Mouse (Mus musculus) testis, postnatal 10 days (tissue): ENCODE results near the gene Gm14685.
"Not testable (repeated sequence)": the region's sequence is repeated elsewhere in the genome, so short reads cannot be mapped to it uniquely, and the experiment has no call there.

Experiments
- DNase-seq: peaks from one replicate; pipeline ENCODE4 v3.0.0; 2021; ENCODE audit warnings: low spot score

Gm14685 gene

GRCm38 (mm10) chrX:73116747-73117146 is at the start of gene Gm14685:
Gene Gm14685, plus strand, starts transcription at chrX:73117047.
- DNase-seq: not testable (repeated sequence)

DNA sequence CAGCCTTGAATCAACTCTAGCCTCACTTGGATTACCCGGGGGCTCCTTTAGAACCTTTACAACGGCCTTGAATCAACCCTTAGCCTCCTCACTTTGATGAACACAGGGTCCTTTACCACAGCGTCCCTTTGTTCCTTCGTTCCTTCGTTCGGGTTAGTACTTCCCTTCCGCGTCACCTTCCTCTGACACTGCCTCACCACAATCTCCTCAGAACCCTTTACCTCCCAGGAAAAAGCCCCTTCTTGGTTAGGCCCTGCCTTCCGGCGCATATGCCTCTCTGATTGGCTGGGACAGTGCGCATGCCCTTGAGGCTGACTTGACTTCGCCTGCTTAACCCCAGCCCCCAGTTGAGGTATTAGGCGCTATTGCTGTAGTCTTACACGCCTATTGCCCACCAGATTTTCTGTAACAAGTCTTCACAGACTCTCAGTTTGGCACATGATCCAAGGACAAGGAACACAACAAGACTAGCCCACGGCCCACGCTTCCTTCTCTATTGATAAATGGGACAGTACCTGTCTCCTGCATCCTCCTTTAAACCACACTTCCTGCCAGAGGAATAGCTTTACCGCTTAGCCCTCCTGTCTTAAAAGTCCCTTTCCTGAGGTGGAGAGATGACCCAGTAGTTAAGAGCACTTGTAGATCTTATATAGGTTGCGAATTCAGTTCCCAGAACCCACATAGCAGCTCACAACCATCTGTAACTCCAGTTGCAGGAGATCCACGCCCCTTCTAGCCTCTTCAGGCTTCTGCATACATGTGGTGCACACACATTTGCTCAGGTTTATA is 34.4 kb upstream of the Gm14685 start, which contains the start of gene Xlr4a:
TSS of gene Xlr4a (minus strand) at position 212 of the 789 bp plus-strand sequence.
- DNase-seq: not testable (repeated sequence)

GRCm38 (mm10) chrX:73096941-73097508 is 19.8 kb upstream of the Gm14685 start, which contains the start of gene Xlr3a:
Gene Xlr3a, minus strand, starts transcription at chrX:73097095.
- peak; percentile 35 for DNase-seq

- DNase-seq: not testable (repeated sequence)
Measured at GRCm38 (mm10) chrX:73122859-73123829, 6.3 kb downstream of the Gm14685 start.

- not testable (repeated sequence) for DNase-seq
Measured at GRCm38 (mm10) chrX:73143218-73143618, 26.4 kb downstream of the Gm14685 start.

GRCm38 (mm10) chrX:73148496-73148895 is 31.6 kb downstream of the Gm14685 start, which contains the start of gene Xlr5b:
Gene Xlr5b, plus strand, starts transcription at chrX:73148796.
- not testable (repeated sequence) for DNase-seq

GRCm38 (mm10) chrX:73149350-73149749 is 32.5 kb downstream of the Gm14685 start, which contains the start of gene DXBay18:
Gene DXBay18, minus strand, starts transcription at chrX:73149450.
- DNase-seq: not testable (repeated sequence)

DNA sequence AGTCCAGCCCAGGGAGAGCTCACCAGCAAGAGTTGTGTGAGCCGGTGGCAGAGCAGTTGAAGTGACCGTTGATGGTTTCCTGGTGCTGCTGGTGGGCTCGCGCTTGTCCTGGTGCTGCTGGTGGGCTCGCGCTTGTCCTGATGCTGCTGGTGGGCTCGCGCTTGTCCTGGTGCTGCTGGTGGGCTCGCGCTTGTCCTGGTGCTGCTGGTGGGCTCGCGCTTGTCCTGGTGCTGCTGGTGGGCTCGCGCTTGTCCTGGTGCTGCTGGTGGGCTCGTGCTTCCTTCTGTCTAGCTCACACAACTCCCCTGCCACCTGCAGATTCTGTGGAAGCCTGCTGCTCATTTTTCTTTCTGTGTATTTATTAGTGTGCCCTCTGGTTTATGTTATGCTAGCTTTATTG is 60.0 kb downstream of the Gm14685 start, which contains the start of gene Spin2d:
TSS of gene Spin2d (minus strand) at position 101 of the 400 bp plus-strand sequence.
- DNase-seq: not testable (repeated sequence)
